Mouse (Mus musculus) left cerebral cortex, postnatal 14 days (tissue): Measurements from ENCODE around the gene Sh3gl2. TPM values are rescaled to one million over a fixed set of nuclear protein-coding genes. Genes with fewer than 3 reads are reported as not detected.
A peak's percentile ranks its signal among the peaks of the same experiment; 100 is the strongest.

Experiments used
- DNase-seq, 2 experiments: peaks; one replicate each; pipeline ENCODE4 v3.0.0; 2021 to 2022; ENCODE audit warnings: low spot score in 2 of 2, mixed read lengths in 1 of 2
- intact Hi-C: fragments of 180-260 bp; cut with DNase I; formaldehyde crosslinking; loops from one replicate; pipeline ENCODE4 v1.15.1; 2025
- total RNA-seq, 2 experiments: library from RNA; stranded (reverse); gene quantifications; 2 replicates each; pipeline ENCODE4 v1.2.3; 2021

Sh3gl2 gene
- total RNA-seq, 2 experiments from 2014 or later: 294 to 299 TPM

GRCm38 (mm10) chr4:85513288-85513687 lies 308.4 kb downstream of the Sh3gl2 start:
- no peak for DNase-seq
- intact Hi-C loops: no loop called here

GRCm38 (mm10) chr4:85513792-85514191 lies 308.9 kb downstream of the Sh3gl2 start, which contains the start of gene Adamtsl1:
Gene Adamtsl1 (plus strand): TSS chr4:85514172.
- no peak for DNase-seq

GRCm38 (mm10) chr4:85514205-85514681 lies 309.3 kb downstream of the Sh3gl2 start:
- peak; percentile 5 to 12 for DNase-seq
- intact Hi-C loops: no loop called here

More at GRCm38 (mm10) chr4:85513792-85514191, 308.9 kb downstream of the Sh3gl2 start, which contains the start of gene Adamtsl1:
- intact Hi-C loops: no loop called here

GRCm38 (mm10) chr4:85526966-85527566 lies 322.1 kb downstream of the Sh3gl2 start:
- DNase-seq: no peak
- intact Hi-C loops: no loop called here

GRCm38 (mm10) chr4:85529852-85530251 lies 324.9 kb downstream of the Sh3gl2 start:
- intact Hi-C loops: no loop called here
- DNase-seq: no peak

- DNase-seq: no peak
- intact Hi-C loops: no loop called here
These were observed 334.8 kb downstream of the Sh3gl2 start for GRCm38 (mm10) chr4:85539677-85540076.

- intact Hi-C loops: no loop called here
- DNase-seq: no peak
These were observed 338.3 kb downstream of the Sh3gl2 start for GRCm38 (mm10) chr4:85543221-85543620.

- intact Hi-C loops: no loop called here
- no peak for DNase-seq
These were observed 349.8 kb downstream of the Sh3gl2 start for GRCm38 (mm10) chr4:85554696-85555095.

GRCm38 (mm10) chr4:85559753-85560152 lies 354.8 kb downstream of the Sh3gl2 start:
- DNase-seq: no peak
- intact Hi-C loops: no loop called here

- DNase-seq: no peak
- intact Hi-C loops: no loop called here
These were observed 380.5 kb downstream of the Sh3gl2 start for GRCm38 (mm10) chr4:85585426-85585825.

GRCm38 (mm10) chr4:85588928-85589327 lies 384.0 kb downstream of the Sh3gl2 start:
- DNase-seq: no peak
- intact Hi-C loops: no loop called here

- intact Hi-C loops: no loop called here
- DNase-seq: no peak
These were observed 386.1 kb downstream of the Sh3gl2 start for GRCm38 (mm10) chr4:85591037-85591436.

- DNase-seq: no peak
These were observed 389.2 kb downstream of the Sh3gl2 start for GRCm38 (mm10) chr4:85594159-85594558.

GRCm38 (mm10) chr4:85613331-85613730 lies 408.4 kb downstream of the Sh3gl2 start:
- intact Hi-C loops: no loop called here
- no peak for DNase-seq

More at GRCm38 (mm10) chr4:85594159-85594558, 389.2 kb downstream of the Sh3gl2 start:
- intact Hi-C loops: no loop called here

- no peak for DNase-seq
These were observed 413.8 kb downstream of the Sh3gl2 start for GRCm38 (mm10) chr4:85618746-85619145.

GRCm38 (mm10) chr4:85619261-85619660 lies 414.3 kb downstream of the Sh3gl2 start:
- DNase-seq: no peak
- intact Hi-C loops: no loop called here

More at GRCm38 (mm10) chr4:85618746-85619145, 413.8 kb downstream of the Sh3gl2 start:
- intact Hi-C loops: no loop called here

GRCm38 (mm10) chr4:85629381-85629780 lies 424.5 kb downstream of the Sh3gl2 start:
- intact Hi-C loops: no loop called here

GRCm38 (mm10) chr4:85669271-85669670 lies 464.3 kb downstream of the Sh3gl2 start:
- intact Hi-C loops: no loop called here
- DNase-seq: no peak

More at GRCm38 (mm10) chr4:85629381-85629780, 424.5 kb downstream of the Sh3gl2 start:
- no peak for DNase-seq

GRCm38 (mm10) chr4:85669735-85670134 lies 464.8 kb downstream of the Sh3gl2 start:
- intact Hi-C loops: no loop called here
- DNase-seq: no peak

- intact Hi-C loops: no loop called here
- no peak for DNase-seq
These were observed 467.4 kb downstream of the Sh3gl2 start for GRCm38 (mm10) chr4:85672290-85672689.

- intact Hi-C loops: no loop called here
- DNase-seq: no peak
These were observed 472.7 kb downstream of the Sh3gl2 start for GRCm38 (mm10) chr4:85677621-85678020.
